Mouse (Mus musculus) C2C12 (cell line): ENCODE results near the gene Apeh. TPM values are rescaled to one million over a fixed set of nuclear protein-coding genes. Genes with fewer than 3 reads are reported as not detected.

ENCODE experiments used
- H3K27me3 ChIP-seq: one replicate; pipeline ENCODE4 v1.6.1; 2011; ENCODE audit not compliant: control insufficient read depth, insufficient read depth, insufficient read length
- H3K36me3 ChIP-seq: one replicate; pipeline ENCODE4 v1.6.1; 2011; ENCODE audit not compliant: control insufficient read depth, insufficient read depth
- H3K4me3 ChIP-seq: one replicate; pipeline ENCODE4 v1.5.1; 2011; ENCODE audit warnings: mild to moderate bottlenecking, control low read depth; ENCODE audit not compliant: poor library complexity, insufficient read depth, severe bottlenecking
- H3K79me2 ChIP-seq: one replicate; pipeline ENCODE4 v1.6.1; 2011; ENCODE audit not compliant: control insufficient read depth, insufficient read depth
- H3K79me3 ChIP-seq: one replicate; pipeline ENCODE4 v1.6.1; 2011; ENCODE audit warnings: low read depth, control low read depth
- H3ac ChIP-seq: one replicate; pipeline ENCODE3; 2011; ENCODE audit warnings: low read depth; ENCODE audit not compliant: control insufficient read depth, insufficient read length
- CEBPB ChIP-seq: IDR thresholded peaks from one replicate; pipeline ENCODE4 v1.6.1; 2011; ENCODE audit warnings: low read depth, mild to moderate bottlenecking, control low read depth, moderate library complexity
- CTCF ChIP-seq: IDR thresholded peaks from one replicate; pipeline ENCODE4 v1.5.1; 2011; ENCODE audit not compliant: control insufficient read depth, insufficient read depth, insufficient read length
- FOSL1 ChIP-seq: IDR thresholded peaks from one replicate; pipeline ENCODE4 v1.8.0; 2011; ENCODE audit warnings: mild to moderate bottlenecking, low read length; ENCODE audit not compliant: poor library complexity, insufficient read depth, severe bottlenecking
- MAX ChIP-seq: IDR thresholded peaks from one replicate; pipeline ENCODE4 v1.6.1; 2011; ENCODE audit warnings: mild to moderate bottlenecking, control low read depth
- MYOD1 ChIP-seq: IDR thresholded peaks from one replicate; pipeline ENCODE4 v1.6.1; 2011; ENCODE audit warnings: low read depth; ENCODE audit not compliant: control insufficient read depth, insufficient read length
- MYOG ChIP-seq: IDR thresholded peaks from one replicate; pipeline ENCODE4 v1.6.1; 2011; ENCODE audit not compliant: control insufficient read depth, insufficient read length; ENCODE audit errors: extremely low read depth
- USF1 ChIP-seq: IDR thresholded peaks from one replicate; pipeline ENCODE4 v1.6.1; 2011; ENCODE audit warnings: low read depth, mild to moderate bottlenecking, control low read depth, moderate library complexity
- polyA plus RNA-seq: library from polyadenylated mRNA; unstranded; fragments of >200 nt; fragmentation: generic; extraction: Trizol; gene quantifications from one replicate; pipeline ENCODE4 v1.2.1, GENCODE M21; 2012; ENCODE audit warnings: missing spikeins

Apeh gene
- polyA plus RNA-seq, 1 experiment = 49.1 TPM

DNA sequence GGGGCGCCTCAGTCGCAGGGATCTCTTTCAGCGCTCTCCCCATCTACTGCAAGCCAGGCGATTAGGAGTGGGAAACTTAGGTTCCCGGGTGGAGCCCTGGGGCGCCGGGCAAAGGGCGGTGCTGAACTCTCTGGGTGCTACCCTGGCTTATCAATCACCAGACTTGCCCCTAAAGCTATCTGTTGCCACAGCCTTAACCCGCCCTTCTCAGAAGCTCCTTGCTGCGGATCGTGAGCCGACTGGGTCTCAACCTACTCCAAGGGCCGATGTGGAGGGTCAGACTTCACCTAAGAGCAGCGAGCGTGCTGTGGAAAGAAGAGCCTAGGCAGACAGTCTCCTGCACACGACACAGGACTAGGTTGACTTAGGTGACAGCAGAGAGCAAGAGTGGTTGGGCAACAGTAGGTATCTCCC is 599 bp upstream of the Apeh start:
- Histone ChIP-seq H3K79me3 (peaks cover 2% of the 10 kb centered on the region), H3K4me3 (peak overlapping the region; percentile 28)
- TF ChIP-seq USF1 (no peak), CTCF (no peak), CEBPB (no peak), MAX (no peak), MYOG (no peak), MYOD1 (no peak), FOSL1 (no peak)

DNA sequence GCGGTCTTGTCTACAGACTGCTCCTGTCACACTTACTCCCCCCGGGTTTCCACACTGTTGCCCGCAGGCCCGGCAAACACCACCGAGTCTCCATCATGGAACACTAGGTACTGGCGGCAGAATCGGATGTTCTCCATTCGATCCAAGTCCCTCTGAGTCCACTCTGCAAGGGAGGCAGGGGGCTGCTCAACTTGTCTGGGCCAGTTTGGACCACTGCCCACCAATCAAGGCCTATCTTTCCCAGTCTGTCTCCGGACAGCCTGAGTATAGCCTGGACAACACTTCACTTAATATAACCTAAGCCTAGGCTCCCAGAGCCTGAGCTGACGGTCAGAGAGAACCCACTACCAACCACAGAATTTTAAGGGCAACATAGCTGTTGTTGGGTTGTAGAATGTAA is 820 bp downstream of the Apeh start:
- Histone ChIP-seq H3K4me3 (peak overlapping the region; percentile 69), H3K79me3 (peaks cover 2% of the 10 kb centered on the region), H3K36me3 (peaks cover 9% of the 10 kb centered on the region), H3K79me2 (peaks cover 12% of the 10 kb centered on the region), H3ac (peak overlapping the region; percentile 1), H3K27me3 (no peaks in the 10 kb centered on the region)
- TF ChIP-seq MYOD1 (no peak), MAX (no peak), CTCF (no peak), CEBPB (no peak), USF1 (no peak), MYOG (no peak), FOSL1 (no peak)

More for the DNA sequence above, 599 bp upstream of the Apeh start:
- H3ac ChIP-seq = peak overlapping the region; percentile 44
- H3K36me3 ChIP-seq = peaks cover 4% of the 10 kb centered on the region
- no peaks in the 10 kb centered on the region for H3K27me3 ChIP-seq
- peaks cover 12% of the 10 kb centered on the region for H3K79me2 ChIP-seq

DNA sequence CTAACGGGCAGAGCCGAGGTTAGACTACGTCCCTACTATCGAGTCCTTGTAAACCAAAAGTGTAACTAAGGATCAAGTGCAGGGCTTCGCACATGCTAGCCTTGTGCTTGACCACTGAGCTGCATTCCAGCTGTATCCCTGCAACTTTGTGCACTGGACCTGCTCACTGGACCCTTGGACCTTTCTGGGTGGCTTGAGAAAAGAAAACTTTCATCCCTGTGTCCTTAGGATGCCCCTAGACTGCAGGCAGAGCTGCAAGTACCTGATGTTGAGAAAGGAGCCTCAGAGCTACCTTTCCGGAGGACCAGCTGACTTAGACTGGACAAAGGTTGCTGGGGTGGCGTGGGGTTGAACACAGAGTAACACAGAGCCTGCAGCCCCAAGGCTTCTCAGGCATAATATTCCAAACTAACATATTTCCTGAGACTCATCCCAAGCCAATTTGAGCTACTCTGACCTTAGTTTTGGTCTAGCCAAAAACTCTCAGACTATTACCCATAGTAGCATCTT is 3.7 kb downstream of the Apeh start:
- Histone ChIP-seq H3K27me3 (no peaks in the 10 kb centered on the region), H3ac (no peak overlapping the region), H3K79me2 (peaks cover 12% of the 10 kb centered on the region), H3K36me3 (peaks cover 22% of the 10 kb centered on the region), H3K4me3 (no peak overlapping the region), H3K79me3 (peaks cover 2% of the 10 kb centered on the region)
- TF ChIP-seq CEBPB (no peak), USF1 (no peak), FOSL1 (no peak), MYOG (no peak), CTCF (no peak), MAX (no peak), MYOD1 (no peak)

- Histone ChIP-seq H3K4me3 (no peak overlapping the region), H3K79me2 (no peaks in the 10 kb centered on the region), H3K79me3 (no peaks in the 10 kb centered on the region), H3ac (no peak overlapping the region), H3K36me3 (peaks cover 28% of the 10 kb centered on the region), H3K27me3 (no peaks in the 10 kb centered on the region)
- no peak for TF ChIP-seq CTCF
- TF ChIP-seq FOSL1 = no peak
- TF ChIP-seq MAX = no peak
- TF ChIP-seq CEBPB = no peak
- TF ChIP-seq USF1 = no peak
Measured at GRCm38 (mm10) chr9:108085261-108085660, 9.1 kb downstream of the Apeh start.

DNA sequence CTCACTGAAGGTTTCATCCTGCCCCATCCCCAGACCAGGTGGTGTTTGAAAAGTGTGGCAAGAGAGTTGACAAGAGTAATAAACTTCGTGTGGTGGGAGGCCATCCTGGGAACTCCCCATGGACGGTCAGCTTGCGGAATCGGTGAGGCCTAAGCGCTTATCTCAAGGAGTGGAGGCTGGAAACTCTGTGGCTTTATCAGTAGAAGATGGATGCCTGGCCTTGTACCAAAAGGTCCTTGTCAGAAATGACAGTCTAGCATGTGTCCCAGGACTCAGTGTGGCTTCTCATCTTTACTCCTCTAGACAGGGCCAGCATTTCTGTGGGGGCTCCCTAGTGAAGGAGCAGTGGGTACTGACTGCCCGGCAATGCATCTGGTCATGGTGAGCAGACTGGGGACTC is 10.8 kb downstream of the Apeh start:
- peaks cover 23% of the 10 kb centered on the region for H3K36me3 ChIP-seq
- H3ac ChIP-seq = no peak overlapping the region
- no peak for TF ChIP-seq MYOG
- no peak for TF ChIP-seq MAX
- no peak for TF ChIP-seq MYOD1
- TF ChIP-seq CEBPB = no peak
- TF ChIP-seq FOSL1 = no peak
- TF ChIP-seq USF1 = no peak
- no peak for TF ChIP-seq CTCF
- H3K4me3 ChIP-seq = no peak overlapping the region
- H3K79me2 ChIP-seq = peaks cover 5% of the 10 kb centered on the region
- no peaks in the 10 kb centered on the region for H3K27me3 ChIP-seq
- H3K79me3 ChIP-seq = no peaks in the 10 kb centered on the region

- Histone ChIP-seq H3K4me3 (no peak within 1 kb of the TSS), H3K36me3 (peaks cover 18% of the 10 kb centered on the region), H3K79me2 (peaks cover 8% of the 10 kb centered on the region), H3K79me3 (no peaks in the 10 kb centered on the region), H3K27me3 (no peaks in the 10 kb centered on the region), H3ac (no peak within 1 kb of the TSS)
- no peak for TF ChIP-seq USF1
- TF ChIP-seq MAX = no peak
- TF ChIP-seq CEBPB = no peak
- TF ChIP-seq MYOG = no peak
- TF ChIP-seq FOSL1 = no peak
- no peak for TF ChIP-seq MYOD1
- TF ChIP-seq CTCF = no peak
Measured at GRCm38 (mm10) chr9:108082988-108083431, 11.4 kb downstream of the Apeh start, which contains the start of gene Rnf123. Gene Rnf123, minus strand, starts transcription at chr9:108083346.
